Mouse (Mus musculus) liver, adult 2 months (tissue): Measurements from ENCODE around the gene Dusp27. TPM values are rescaled to one million over a fixed set of nuclear protein-coding genes. Genes with fewer than 3 reads are reported as not detected.

Experiments used
- DNase-seq: peaks from one replicate; pipeline ENCODE4 v3.0.0-alpha.2; 2011; ENCODE audit warnings: low read depth, low spot score; ENCODE audit errors: extremely low read depth
- H3K27ac ChIP-seq: fragments of 200-500 bp; replicated peaks from 2 replicates; pipeline ENCODE4 v1.5.1; 2012; ENCODE audit warnings: low read depth, mild to moderate bottlenecking, control low read depth, inconsistent platforms, low read length; ENCODE audit not compliant: insufficient read depth
- H3K27me3 ChIP-seq: fragments of 200-500 bp; 2 replicates; pipeline ENCODE4 v1.6.1; 2012; ENCODE audit warnings: mild to moderate bottlenecking, moderate library complexity, low read length, inconsistent platforms; ENCODE audit not compliant: control insufficient read depth, insufficient read depth
- H3K36me3 ChIP-seq: fragments of 200-500 bp; 2 replicates; pipeline ENCODE4 v1.6.1; 2012; ENCODE audit warnings: low read length, inconsistent platforms; ENCODE audit not compliant: control insufficient read depth, insufficient read depth
- H3K4me1 ChIP-seq: fragments of 200-500 bp; 2 replicates; pipeline ENCODE4 v1.6.1; 2011; ENCODE audit warnings: low read length; ENCODE audit not compliant: control insufficient read depth, insufficient read depth
- H3K4me3 ChIP-seq: fragments of 200-500 bp; 2 replicates; pipeline ENCODE4 v1.5.1; 2011; ENCODE audit warnings: low read depth, mild to moderate bottlenecking, control low read depth, low read length, moderate library complexity; ENCODE audit not compliant: insufficient read depth
- H3K79me2 ChIP-seq: fragments of 200-500 bp; 2 replicates; pipeline ENCODE4 v1.6.1; 2012; ENCODE audit warnings: inconsistent platforms, mild to moderate bottlenecking, low read length, moderate library complexity; ENCODE audit not compliant: control insufficient read depth, insufficient read depth
- H3K9ac ChIP-seq: fragments of 200-500 bp; 2 replicates; pipeline ENCODE4 v1.6.1; 2012; ENCODE audit warnings: low read depth, mild to moderate bottlenecking, control low read depth, inconsistent platforms, low read length
- CTCF ChIP-seq: fragments of 200-500 bp; IDR thresholded peaks from 2 replicates; pipeline ENCODE4 v1.5.1; 2011; ENCODE audit warnings: low read depth, low read length, control low read depth
- POLR2A ChIP-seq: fragments of 200-500 bp; IDR thresholded peaks from 2 replicates; pipeline ENCODE4 v1.6.1; 2011; ENCODE audit warnings: low read length, control low read depth; ENCODE audit not compliant: insufficient read depth; ENCODE audit errors: extremely low read depth
- WGBS: fragments of 180-500 bp; shearing (Covaris S2); methylation state at CpG from one replicate; pipeline ENCODE4 v1.1.7; 2018; 5-methylcytosine and 5-hydroxymethylcytosine counted together
- polyA plus RNA-seq: library from polyadenylated mRNA; depleted of rRNA; stranded (reverse); fragments of >200 nt; gene quantifications from 2 replicates; pipeline ENCODE4 v1.2.3, GENCODE M21; 2012; rRNA removed
- total RNA-seq: library from RNA; depleted of rRNA; stranded (reverse); fragments of >200 nt; gene quantifications from 2 replicates; pipeline ENCODE4 v1.2.3, GENCODE M21; 2014; rRNA removed

Dusp27 gene
- total and polyA plus RNA-seq, 2 experiments = not detected

- peaks cover 2% of the 10 kb centered on the region; the same call in 1 of the 2 replicates for H3K27me3 ChIP-seq
- no peaks in the 10 kb centered on the region for H3K36me3 ChIP-seq
- H3K79me2 ChIP-seq = no peaks in the 10 kb centered on the region
- DNase-seq = no peak
- no peak overlapping the region for H3K4me3 ChIP-seq
- H3K27ac ChIP-seq = no peak overlapping the region
- TF ChIP-seq POLR2A (no peak), CTCF (no peak)
- H3K4me1 ChIP-seq = no peaks in the 10 kb centered on the region
- WGBS = 95% methylated on average over 1 of the region's 1 CpGs
- H3K9ac ChIP-seq = no peak overlapping the region
Measured at GRCm38 (mm10) chr1:166060406-166060805, 67.3 kb downstream of the Dusp27 start.

GRCm38 (mm10) chr1:166056098-166056756 lies 71.5 kb downstream of the Dusp27 start:
- WGBS = 61% methylated on average over 9 of the region's 9 CpGs
- no peak overlapping the region for H3K27ac ChIP-seq
- H3K9ac ChIP-seq = no peak overlapping the region
- H3K4me1 ChIP-seq = no peaks in the 10 kb centered on the region
- TF ChIP-seq POLR2A (no peak), CTCF (no peak)
- H3K27me3 ChIP-seq = peaks cover 2% of the 10 kb centered on the region; the same call in 1 of the 2 replicates
- no peak overlapping the region for H3K4me3 ChIP-seq
- H3K36me3 ChIP-seq = no peaks in the 10 kb centered on the region
- no peaks in the 10 kb centered on the region for H3K79me2 ChIP-seq
- no peak for DNase-seq

GRCm38 (mm10) chr1:166053285-166053955 lies 74.3 kb downstream of the Dusp27 start:
- H3K4me1 ChIP-seq = peaks cover 4% of the 10 kb centered on the region; the same call in 1 of the 2 replicates
- H3K79me2 ChIP-seq = no peaks in the 10 kb centered on the region
- H3K4me3 ChIP-seq = no peak overlapping the region
- DNase-seq = no peak
- no peak overlapping the region for H3K27ac ChIP-seq
- no peak overlapping the region for H3K9ac ChIP-seq
- no peaks in the 10 kb centered on the region for H3K36me3 ChIP-seq
- TF ChIP-seq POLR2A (no peak), CTCF (no peak)
- H3K27me3 ChIP-seq = 0 out of 2 replicates have a peak, but pooled peaks cover 2% of the 10 kb centered on the region
- 35% methylated on average over 10 of the region's 10 CpGs for WGBS

- TF ChIP-seq CTCF = no peak
- TF ChIP-seq POLR2A = no peak
- H3K27ac ChIP-seq = no peak overlapping the region
- no peak overlapping the region for H3K4me3 ChIP-seq
- no peaks in the 10 kb centered on the region for H3K36me3 ChIP-seq
- H3K79me2 ChIP-seq = no peaks in the 10 kb centered on the region
- H3K4me1 ChIP-seq = peaks cover 13% of the 10 kb centered on the region; the same call in 1 of the 2 replicates
- WGBS = 37% methylated on average over 11 of the region's 11 CpGs
- H3K27me3 ChIP-seq = no peaks in the 10 kb centered on the region
- no peak overlapping the region for H3K9ac ChIP-seq
- DNase-seq = no peak
Measured at GRCm38 (mm10) chr1:166049046-166049827, 78.5 kb downstream of the Dusp27 start.

GRCm38 (mm10) chr1:166048230-166048911 lies 79.4 kb downstream of the Dusp27 start:
- peak; percentile 30 for DNase-seq

More at GRCm38 (mm10) chr1:166048230-166048911, 79.4 kb downstream of the Dusp27 start:
- H3K9ac ChIP-seq = 0 out of 2 replicates have a peak overlapping the region, but pooled peaks have one; percentile 6
- no peak overlapping the region for H3K27ac ChIP-seq
- TF ChIP-seq POLR2A (no peak), CTCF (no peak)
- WGBS = under 1% methylated on average over 23 of the region's 23 CpGs
- peak overlapping the region; percentile 51 for H3K4me3 ChIP-seq
- no peaks in the 10 kb centered on the region for H3K36me3 ChIP-seq
- H3K79me2 ChIP-seq = no peaks in the 10 kb centered on the region
- H3K4me1 ChIP-seq = peaks cover 13% of the 10 kb centered on the region; the same call in 1 of the 2 replicates
- no peaks in the 10 kb centered on the region for H3K27me3 ChIP-seq

Other genes starting within 250 kb of the Dusp27 start
- gene Pou2f1, start 125.2 kb downstream of the Dusp27 start, total RNA-seq = 3.6 and 4.9 TPM in 2 replicates
- gene Pou2f1, start 125.2 kb downstream of the Dusp27 start, polyA plus RNA-seq = 5.4 and 5.8 TPM in 2 replicates
- gene Gpa33, start 2.3 kb upstream of the Dusp27 start, total RNA-seq = not detected in 2 replicates
- gene Gpa33, start 2.3 kb upstream of the Dusp27 start, polyA plus RNA-seq = 0.25 and 0.31 TPM in 2 replicates
- not detected in 2 replicates for gene Mael, start 110.8 kb upstream of the Dusp27 start, total RNA-seq
- gene Mael, start 110.8 kb upstream of the Dusp27 start, polyA plus RNA-seq = not detected in 2 replicates
- 15.0 and 20.7 TPM in 2 replicates for gene Ildr2, start 126.2 kb upstream of the Dusp27 start, total RNA-seq
- gene Ildr2, start 126.2 kb upstream of the Dusp27 start, polyA plus RNA-seq = 6.6 and 15.3 TPM in 2 replicates